Mouse (Mus musculus) brain, adult 2 months (tissue): Measurements from ENCODE around the gene Cgnl1.

Experiments
- DNase-seq: peaks from one replicate; pipeline ENCODE4 v3.0.0; 2011; ENCODE audit warnings: low read depth, low spot score

Gene Cgnl1

GRCm38 (mm10) chr9:71766902-71767301 lies 4.5 kb downstream of the Cgnl1 start:
- DNase-seq, result no peak

DNA sequence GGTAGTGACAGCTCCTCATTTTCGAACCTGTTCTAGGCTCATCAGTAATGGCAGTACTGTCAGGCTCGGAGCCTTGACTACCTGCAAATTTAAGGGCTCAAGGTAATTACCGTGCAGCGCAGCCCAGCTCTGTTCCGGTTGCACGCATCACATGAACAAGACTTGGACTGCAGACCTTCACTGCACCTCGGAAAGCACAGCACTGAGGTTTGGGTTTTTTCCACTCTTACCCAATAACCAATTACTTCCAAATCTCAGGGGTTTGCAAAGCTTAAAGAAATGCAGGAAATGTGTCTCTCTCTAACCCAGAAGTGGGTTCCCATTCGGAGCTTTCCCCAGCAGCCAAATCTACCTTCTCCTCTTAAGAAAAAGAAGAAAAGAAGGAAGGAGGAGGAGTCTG lies 5.1 kb downstream of the Cgnl1 start:
- DNase-seq, result peak; percentile 12

GRCm38 (mm10) chr9:71764551-71764950 lies 6.9 kb downstream of the Cgnl1 start:
- no peak for DNase-seq

GRCm38 (mm10) chr9:71763273-71763672 lies 8.1 kb downstream of the Cgnl1 start:
- DNase-seq, result no peak

- no peak for DNase-seq
Measured at GRCm38 (mm10) chr9:71761663-71762062, 9.7 kb downstream of the Cgnl1 start.

GRCm38 (mm10) chr9:71760518-71761141 lies 10.8 kb downstream of the Cgnl1 start:
- DNase-seq, result no peak

GRCm38 (mm10) chr9:71759893-71760292 lies 11.5 kb downstream of the Cgnl1 start:
- no peak for DNase-seq

DNA sequence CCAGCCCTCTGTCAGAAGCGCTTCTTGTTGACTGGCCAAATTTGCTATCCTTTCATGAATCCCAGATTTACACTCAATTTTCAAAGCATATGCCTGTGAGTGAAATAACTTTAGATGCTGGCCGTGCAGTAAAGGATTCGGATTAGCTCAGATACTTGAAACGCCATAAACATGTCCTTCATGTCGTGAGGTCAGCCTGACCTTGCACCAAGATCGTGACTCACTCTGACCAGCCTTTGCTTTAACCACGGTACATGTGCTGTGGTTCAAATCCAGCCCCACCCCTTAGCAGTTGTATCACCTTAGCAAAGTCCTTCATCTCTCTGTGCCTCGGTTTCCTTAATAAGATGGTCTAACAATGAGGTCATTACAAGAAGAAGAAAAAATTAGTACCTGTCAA lies 14.0 kb downstream of the Cgnl1 start:
- DNase-seq, result no peak

DNA sequence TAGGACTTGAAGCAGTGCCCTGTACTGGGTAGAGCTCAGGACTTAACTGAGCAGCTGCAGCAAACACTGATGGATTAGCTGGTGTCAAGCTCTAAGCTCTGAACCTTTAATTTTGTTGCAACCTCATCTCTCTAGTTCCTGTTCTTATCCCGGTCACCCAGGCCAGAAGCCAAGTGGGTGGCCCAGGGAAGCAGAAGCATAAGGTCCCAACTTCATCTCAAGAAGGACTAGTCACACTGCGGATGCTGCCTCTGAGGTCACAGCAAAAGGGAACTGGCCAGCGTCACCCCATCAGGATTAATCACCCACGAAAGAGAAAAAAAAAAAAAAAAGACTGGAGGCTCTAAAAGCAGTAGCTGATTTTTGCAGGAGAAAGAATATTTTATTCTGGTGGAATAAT lies 14.5 kb downstream of the Cgnl1 start:
- no peak for DNase-seq

DNA sequence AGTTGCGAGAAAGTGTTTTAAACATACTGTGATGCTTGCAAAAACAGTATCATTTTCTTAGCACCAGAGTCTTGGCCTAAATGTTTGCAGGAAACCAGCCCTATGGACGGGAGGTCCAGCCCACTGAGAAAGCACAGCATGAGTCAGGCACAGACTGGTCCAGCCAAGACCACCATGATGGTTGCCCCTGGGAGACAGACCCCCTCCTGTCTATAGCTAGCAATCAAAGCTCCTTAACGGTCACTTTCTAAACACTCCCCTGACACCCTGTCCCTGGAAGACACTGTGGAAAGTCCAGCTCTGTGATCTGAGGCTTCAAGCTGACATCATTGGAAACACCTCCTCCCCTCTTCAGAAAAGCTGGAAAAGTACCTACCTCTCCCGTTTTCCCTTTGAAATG lies 17.4 kb downstream of the Cgnl1 start:
- DNase-seq, result no peak

- DNase-seq, result no peak
Measured at GRCm38 (mm10) chr9:71753529-71753928, 17.9 kb downstream of the Cgnl1 start.

GRCm38 (mm10) chr9:71753117-71753516 lies 18.3 kb downstream of the Cgnl1 start:
- no peak for DNase-seq

DNA sequence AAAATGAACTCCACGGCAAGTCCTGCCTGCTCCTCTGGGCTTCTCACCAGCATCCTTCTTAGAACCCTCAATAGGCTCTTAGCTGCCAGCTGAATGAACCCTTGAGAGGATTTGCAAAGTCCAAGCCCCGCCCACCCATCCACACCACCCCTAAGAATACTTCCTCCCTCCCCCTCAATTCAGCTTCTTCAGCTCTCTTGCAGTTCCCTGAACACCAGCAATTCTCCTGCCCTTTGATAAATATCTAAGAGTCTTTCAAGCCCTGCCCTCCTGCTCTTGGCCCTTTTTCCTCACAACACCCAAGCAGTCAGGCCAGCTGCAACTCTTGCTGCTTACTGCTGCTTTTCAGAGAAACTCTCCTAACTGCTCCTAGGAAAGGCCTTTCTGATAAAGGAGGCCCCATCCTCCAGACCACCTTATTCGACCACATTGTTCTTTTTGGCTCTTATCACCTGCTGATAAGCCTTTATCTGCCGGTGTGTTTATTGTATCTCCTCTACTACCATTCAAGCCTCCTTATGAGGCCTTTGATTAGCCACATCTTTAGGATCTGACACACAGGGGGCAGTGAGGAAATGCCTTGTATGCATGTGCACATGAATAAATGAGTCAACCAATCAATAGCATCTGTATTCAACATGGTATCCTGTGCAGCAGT lies 21.3 kb downstream of the Cgnl1 start:
- DNase-seq, result no peak

DNA sequence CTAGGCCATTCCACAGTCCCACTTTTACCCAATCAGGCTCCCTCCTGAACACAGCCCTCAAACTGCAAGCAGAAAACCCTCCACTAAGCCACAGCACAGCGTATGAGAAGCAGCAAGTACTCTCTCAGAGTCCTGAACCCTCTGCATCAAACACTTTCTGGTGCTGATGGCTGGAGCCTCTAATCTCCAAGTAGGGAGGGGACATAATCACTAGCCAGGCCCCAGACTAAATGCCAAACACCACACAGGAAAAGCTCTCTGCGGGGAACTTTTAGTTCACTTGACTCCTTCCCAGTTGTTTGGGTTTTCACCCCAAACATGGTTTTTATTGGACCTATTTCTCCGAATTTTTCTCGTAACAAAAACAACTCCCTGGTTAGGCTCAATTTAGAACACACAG lies 25.0 kb downstream of the Cgnl1 start:
- peak; percentile 12 for DNase-seq

DNA sequence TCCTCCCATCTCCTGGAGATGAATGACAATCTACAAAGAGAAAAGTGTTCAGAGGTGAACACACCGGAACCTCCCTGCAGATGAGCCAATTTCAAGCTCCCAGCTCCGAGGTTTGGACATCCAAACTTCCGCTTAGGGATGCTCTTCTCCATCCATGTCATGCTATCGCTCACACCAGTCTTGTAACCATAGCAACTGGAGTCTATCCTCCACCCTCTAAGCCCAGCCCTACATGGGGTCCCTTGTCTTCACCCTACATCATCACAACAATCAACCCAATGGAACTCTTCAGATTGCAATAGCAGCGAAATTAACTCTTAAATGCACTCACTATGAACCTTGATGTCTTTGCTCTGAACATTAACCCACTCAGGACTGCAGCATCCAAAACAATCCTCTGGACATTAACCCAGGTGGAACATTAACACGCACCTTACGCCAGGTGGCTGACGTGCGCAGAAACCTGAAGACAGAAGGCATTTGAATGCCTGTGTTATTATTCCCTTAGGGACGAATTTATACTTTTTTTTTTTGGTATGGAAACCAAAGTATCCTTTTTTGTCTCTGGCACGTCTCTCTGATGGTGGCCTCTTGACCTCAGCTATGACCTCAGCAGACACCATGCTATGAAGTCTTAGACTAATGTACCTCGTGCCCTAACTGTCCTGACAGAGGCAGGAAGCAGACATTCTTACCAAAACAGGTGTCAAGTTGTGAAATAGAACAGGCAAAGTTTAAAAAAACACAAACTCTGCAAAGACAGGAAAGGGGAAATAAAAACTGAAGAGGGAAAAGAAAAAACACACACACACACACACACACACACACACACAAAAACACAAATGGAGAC lies 33.1 kb downstream of the Cgnl1 start:
- no peak for DNase-seq

DNA sequence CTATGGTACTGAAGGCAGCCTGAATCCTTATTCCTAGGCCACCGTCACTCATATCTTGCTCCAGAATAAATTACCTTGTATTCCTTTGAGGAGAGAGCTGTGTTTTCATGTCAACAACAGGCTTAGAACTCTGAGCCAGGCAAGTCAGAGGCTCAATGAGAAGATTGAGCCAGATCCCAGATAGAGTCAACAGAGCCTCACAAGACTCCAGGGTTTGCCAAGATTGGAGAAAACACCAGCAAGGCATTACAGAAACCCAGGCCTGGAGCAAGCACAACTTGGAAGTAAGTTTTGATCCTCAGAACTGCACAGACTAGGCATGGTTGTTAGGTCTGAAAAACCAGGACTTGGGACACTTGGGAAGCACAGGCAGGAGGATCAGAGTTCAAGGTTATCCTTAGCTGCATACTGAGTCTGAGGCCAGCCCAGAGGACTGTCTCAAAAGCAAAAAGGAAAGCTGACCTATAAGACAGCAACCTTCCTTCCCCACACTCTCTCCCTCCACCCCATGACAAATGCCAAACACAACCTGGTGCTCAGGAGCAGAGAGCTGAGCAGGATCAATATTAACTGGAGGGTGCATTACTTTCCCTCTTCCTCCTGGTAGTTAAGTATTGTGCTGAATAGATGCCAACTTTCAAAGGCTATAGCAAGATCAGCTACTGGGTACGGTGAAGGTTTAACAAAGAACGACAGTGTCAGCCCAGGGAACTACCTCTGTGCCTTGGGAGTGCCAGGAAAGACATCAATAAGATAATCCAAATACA lies 34.0 kb downstream of the Cgnl1 start:
- DNase-seq, result no peak

GRCm38 (mm10) chr9:71735886-71736285 lies 35.5 kb downstream of the Cgnl1 start:
- no peak for DNase-seq

DNA sequence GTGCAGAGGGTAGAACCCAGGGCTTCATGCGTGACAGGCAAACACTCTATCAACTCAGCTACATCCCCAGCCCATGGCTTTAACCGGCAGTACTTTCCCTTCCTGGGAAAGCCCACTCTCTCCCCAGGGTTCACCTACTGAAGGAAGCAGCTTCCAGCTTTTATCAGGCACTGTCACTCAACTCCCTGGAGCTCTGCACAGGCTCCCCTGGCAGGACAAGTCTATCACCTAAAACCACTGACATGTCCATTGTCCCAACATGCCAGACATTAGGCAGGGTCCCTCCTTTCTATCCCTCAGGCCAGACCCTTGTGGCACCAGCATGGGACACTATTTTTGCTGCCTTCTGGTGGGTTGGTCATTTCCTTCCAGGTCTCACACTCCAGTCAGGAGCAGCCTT lies 37.8 kb downstream of the Cgnl1 start:
- no peak for DNase-seq

DNA sequence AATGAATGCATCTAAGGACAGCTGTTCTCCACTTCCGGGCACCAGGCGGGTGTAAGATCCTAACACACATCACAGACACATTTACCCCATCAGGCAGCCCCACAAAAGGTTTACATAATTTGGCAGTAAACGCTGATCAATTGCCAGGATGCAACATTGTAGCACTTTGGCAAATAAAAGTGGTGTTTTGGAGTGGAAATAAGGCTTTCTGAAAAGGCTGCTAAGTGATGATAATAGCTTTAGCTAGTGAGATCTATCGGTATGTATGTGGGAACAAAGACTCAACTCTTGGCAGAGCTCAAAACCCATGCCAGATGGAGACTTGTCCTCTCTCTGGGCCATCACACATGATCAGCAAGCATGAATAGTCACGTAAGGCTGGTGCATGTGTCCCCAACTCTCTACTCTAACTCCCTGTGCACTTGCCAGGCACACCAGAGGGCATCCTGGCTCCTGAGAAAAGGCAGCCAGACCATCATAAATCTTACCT lies 42.5 kb downstream of the Cgnl1 start:
- DNase-seq, result peak; percentile 98

DNA sequence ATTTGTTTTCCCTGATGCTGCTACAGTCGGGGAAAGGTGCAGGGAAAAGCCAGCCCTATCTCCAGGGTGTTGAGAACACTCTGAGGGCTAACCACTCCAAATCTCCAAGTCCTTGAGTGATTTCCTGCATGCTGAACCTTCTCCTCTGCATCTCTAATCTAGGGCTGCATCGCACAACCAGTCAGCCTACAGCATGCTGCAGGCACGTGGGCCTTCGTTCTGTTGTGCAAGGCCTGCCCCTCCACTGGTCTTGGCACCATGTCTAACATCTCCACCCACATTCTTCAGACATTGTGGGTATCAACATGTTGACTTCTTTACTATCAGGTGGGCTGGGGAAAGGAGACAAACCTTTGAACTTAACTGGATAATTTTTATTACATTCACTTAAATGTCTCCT lies 44.2 kb downstream of the Cgnl1 start:
- no peak for DNase-seq

- peak; percentile 17 for DNase-seq
Measured at GRCm38 (mm10) chr9:71726121-71726520, 45.3 kb downstream of the Cgnl1 start.

DNA sequence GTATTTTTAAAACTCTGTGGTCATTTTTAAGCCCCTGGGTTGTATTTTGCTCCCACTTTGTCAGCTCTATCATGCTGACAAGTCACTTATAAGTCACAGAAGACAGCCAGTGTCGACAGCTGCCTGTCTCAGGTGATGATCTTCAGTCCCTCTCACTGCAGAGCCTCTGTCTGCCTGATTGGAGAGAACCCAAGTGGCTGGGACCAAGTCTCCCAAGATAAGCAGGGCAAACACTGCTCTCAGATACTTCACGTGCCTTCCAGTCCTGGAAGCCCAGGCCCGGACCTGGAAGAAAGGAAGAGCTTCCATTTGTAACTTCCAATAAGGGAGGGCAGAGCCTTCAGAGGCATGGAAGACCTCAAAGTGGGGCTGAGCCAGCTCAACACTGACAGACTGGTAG lies 49.0 kb downstream of the Cgnl1 start:
- DNase-seq, result no peak
